Mouse (Mus musculus) ES-Bruce4 (cell line): ENCODE measurements at regions not wholly inside any gene's neighbourhood (a gene's known extent, or its start where the extent isn't known, plus 50 kb on each side); places are given as distances from the start of the nearest gene placed in this dataset.

Experiments used
- H3K27ac ChIP-seq: 2 replicates; pipeline ENCODE4 v1.5.1; 2012; ENCODE audit warnings: low read length, inconsistent platforms; ENCODE audit not compliant: insufficient read depth
- H3K27me3 ChIP-seq: 2 replicates; pipeline ENCODE4 v1.6.1; 2012; ENCODE audit warnings: mild to moderate bottlenecking, low read length, inconsistent platforms; ENCODE audit not compliant: control insufficient read depth, poor library complexity, insufficient read depth, severe bottlenecking
- H3K36me3 ChIP-seq: 2 replicates; pipeline ENCODE4 v1.6.1; 2012; ENCODE audit warnings: inconsistent platforms, mild to moderate bottlenecking, low read length, moderate library complexity; ENCODE audit not compliant: control insufficient read depth, poor library complexity, insufficient read depth, severe bottlenecking
- H3K4me1 ChIP-seq: one replicate; pipeline ENCODE4 v1.8.1; 2011; ENCODE audit warnings: low read length; ENCODE audit not compliant: control insufficient read depth, insufficient read depth
- H3K4me3 ChIP-seq: 2 replicates; pipeline ENCODE4 v1.5.1; 2011; ENCODE audit warnings: low read depth, mild to moderate bottlenecking, low read length
- H3K9ac ChIP-seq: 2 replicates; pipeline ENCODE4 v1.6.1; 2012; ENCODE audit warnings: low read depth, mild to moderate bottlenecking, inconsistent platforms; ENCODE audit not compliant: poor library complexity, severe bottlenecking
- H3K9me3 ChIP-seq: replicated peaks from 2 replicates; pipeline ENCODE4 v1.6.1; 2012; ENCODE audit warnings: mild to moderate bottlenecking, low read length, inconsistent platforms; ENCODE audit not compliant: control insufficient read depth, poor library complexity, insufficient read depth, severe bottlenecking
- CTCF ChIP-seq: IDR thresholded peaks from one replicate; pipeline ENCODE4 v1.8.1; 2011; ENCODE audit warnings: low read depth, low read length
- EP300 ChIP-seq: IDR thresholded peaks from 2 replicates; pipeline ENCODE4 v1.6.1; 2011; ENCODE audit warnings: low read depth, low read length; ENCODE audit not compliant: insufficient read depth
- POLR2A ChIP-seq: IDR thresholded peaks from one replicate; pipeline ENCODE4 v1.8.1; 2011; ENCODE audit warnings: low read length; ENCODE audit not compliant: insufficient read depth

DNA sequence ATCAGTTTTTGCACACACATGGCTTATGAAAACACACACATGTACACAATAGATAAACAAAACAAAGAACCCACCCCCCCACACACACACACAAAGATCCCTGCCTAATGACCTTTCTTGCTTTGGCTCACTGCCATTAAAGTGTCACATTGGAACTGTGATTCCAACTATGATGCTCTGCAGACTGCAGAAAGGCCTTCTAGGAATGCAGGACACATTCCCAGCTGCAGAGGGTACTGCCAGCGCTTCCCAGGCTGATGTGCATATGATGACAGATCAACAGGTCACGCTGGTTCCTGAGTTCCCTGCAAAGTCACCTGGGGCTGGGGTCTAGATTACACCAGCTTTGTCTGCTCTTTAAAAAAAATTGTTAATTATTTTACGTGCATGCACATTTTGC is 68.1 kb upstream of the Ppm1j start:
- no peaks in the 10 kb centered on the region for H3K27me3 ChIP-seq
- no peak overlapping the region for H3K9ac ChIP-seq
- no peak for TF ChIP-seq POLR2A
- no peaks in the 10 kb centered on the region for H3K4me1 ChIP-seq
- H3K4me3 ChIP-seq, result no peak overlapping the region
- no peak overlapping the region for H3K27ac ChIP-seq
- H3K36me3 ChIP-seq, result no peaks in the 10 kb centered on the region
- no peaks in the 10 kb centered on the region; the same call in 1 of the 2 replicates for H3K9me3 ChIP-seq

DNA sequence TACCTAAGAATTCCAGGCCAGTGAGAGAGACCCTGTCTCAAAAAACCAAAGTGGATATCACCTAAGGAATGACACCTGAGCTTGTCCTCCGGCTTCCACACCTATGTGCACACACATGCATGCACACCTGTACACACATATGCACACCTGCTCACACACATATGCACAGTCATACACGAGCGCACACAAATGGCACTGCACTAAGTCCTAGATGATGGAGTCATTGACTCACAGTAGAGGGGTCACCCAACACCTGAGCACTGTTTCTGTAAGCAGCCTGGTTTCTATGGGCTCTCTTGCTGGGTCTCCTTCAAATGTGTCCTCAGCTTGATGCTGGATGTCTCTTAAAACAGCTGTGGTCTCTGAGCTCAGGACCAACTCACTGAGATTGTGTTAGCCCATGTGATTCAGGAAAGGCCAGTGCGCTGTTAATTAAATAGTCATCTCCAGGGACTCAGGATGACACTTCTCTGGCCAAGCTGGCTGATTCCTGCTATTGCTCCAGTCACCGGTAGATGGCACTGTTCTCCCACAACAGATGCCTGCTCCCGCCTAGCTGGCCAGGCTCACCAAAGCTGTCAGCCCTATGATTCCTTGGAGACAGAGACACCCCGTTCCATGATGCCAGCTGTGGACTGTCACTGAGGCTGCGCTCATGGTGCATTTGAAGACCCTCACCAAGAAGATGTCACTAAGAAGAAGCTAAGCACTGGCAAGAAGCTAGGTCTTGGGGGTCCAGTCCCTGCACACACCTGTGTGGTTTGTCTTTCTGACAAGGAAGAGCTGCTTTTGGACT is 66.8 kb upstream of the Ppm1j start:
- H3K27me3 ChIP-seq, result no peaks in the 10 kb centered on the region
- H3K4me3 ChIP-seq, result peak overlapping the region; percentile 2
- no peak overlapping the region for H3K9ac ChIP-seq

DNA sequence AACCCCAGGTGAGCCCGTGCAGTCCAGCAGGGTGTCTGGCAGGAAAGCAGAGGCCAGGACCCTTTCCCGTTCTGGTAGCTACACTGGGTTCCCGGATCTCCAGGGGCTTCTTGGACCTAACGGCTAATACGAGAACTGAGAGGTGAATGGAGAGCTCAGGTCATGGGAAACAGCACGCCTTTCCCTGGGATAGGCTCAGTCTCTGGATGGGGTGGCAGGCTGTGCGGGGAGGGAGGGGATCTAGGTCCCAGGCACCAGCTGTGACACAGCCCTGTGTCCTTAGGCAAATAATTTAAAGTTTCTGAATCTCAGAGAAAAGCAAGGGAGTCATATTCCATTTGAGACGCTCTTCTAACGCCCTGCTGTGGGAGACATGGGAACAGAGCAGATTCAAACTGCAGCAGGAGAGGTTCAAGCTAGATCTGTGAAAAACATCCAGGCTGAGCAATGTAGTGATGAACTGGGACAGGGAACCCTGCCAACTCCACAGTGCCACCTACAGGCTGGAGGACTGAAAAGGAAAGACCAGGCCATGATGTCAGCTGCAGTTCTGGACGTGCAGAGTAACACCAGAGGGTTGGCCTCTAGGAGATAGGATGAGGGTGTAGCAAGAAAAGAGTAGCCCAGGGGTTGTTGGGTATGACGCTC is 66.1 kb upstream of the Ppm1j start:
- no peaks in the 10 kb centered on the region for H3K36me3 ChIP-seq
- H3K4me3 ChIP-seq, result peak overlapping the region; percentile 2
- H3K27ac ChIP-seq, result no peak overlapping the region
- TF ChIP-seq EP300, result 0 out of 2 replicates have a peak, but pooled peaks have one; percentile 17
- no peak for TF ChIP-seq POLR2A
- TF ChIP-seq CTCF, result peak; percentile 97
- no peaks in the 10 kb centered on the region for H3K27me3 ChIP-seq
- H3K9ac ChIP-seq, result no peak overlapping the region
- no peaks in the 10 kb centered on the region for H3K9me3 ChIP-seq
- no peaks in the 10 kb centered on the region for H3K4me1 ChIP-seq

More for the DNA sequence above, 66.8 kb upstream of the Ppm1j start:
- TF ChIP-seq POLR2A, result no peak
- TF ChIP-seq CTCF, result peak; percentile 97
- Histone ChIP-seq H3K27ac (no peak overlapping the region), H3K4me1 (no peaks in the 10 kb centered on the region), H3K9me3 (no peaks in the 10 kb centered on the region; the same call in 1 of the 2 replicates), H3K36me3 (no peaks in the 10 kb centered on the region)
